8 mouse cellular contexts compared by ENCODE assay signal in genomic region chr13:60012046-60012813, GRCm38 (mm10).
DNase-seq lines count a peak whose midpoint lies in the region; ATAC-seq and TF ChIP-seq lines count a peak whose summit lies in the region.

No protein-coding gene starts in this region.

- H3K27ac ChIP-seq in midbrain, postnatal 0 days (ENCODE audit: low read depth, low read length), result no peak overlapping the region

- no peak for ATAC-seq in midbrain, postnatal 0 days (ENCODE audit: low FRiP score)

- no peaks in the 10 kb centered on the region for H3K27me3 ChIP-seq in midbrain, postnatal 0 days (ENCODE audit: insufficient read depth, low read length)

- H3K4me3 ChIP-seq in midbrain, postnatal 0 days (ENCODE audit: low read depth, low read length), result no peak overlapping the region

- intact Hi-C loops in left cerebral cortex, postnatal 4 days (cut with DNase I), result no loop called here
- intact Hi-C loops in heart, postnatal 14 days (cut with DNase I), result loop anchor here (5.0 kb wide), 1 partner anchor 165 kb away; the partner anchor contains the start of gene Gas1

- peak; percentile 14 to 47 for DNase-seq in cerebellum, postnatal 14 days
- DNase-seq in cerebellum, postnatal 36 days, result no peak
- DNase-seq in left cerebral cortex, postnatal 4 days, result peak; percentile 54
- no peak for DNase-seq in left cerebral cortex, adult 11 months (ENCODE audit: low spot score)
- DNase-seq in heart, postnatal 14 days, result peak; percentile 62 to 66
- DNase-seq in midbrain, postnatal 0 days (ENCODE audit: low spot score), result peak; percentile 58
- no peak for DNase-seq in frontal cortex, postnatal 14 days (ENCODE audit: low spot score in 2 of 2)
- DNase-seq in adrenal gland, adult 8-10 months, result no peak

- no peaks in the 10 kb centered on the region for H3K36me3 ChIP-seq in midbrain, postnatal 0 days (ENCODE audit: insufficient read depth, low read length)

- no peak for TF ChIP-seq CTCF in midbrain, postnatal 0 days (IDR thresholded peaks at IDR 0.05)

- H3K4me2 ChIP-seq in midbrain, postnatal 0 days (ENCODE audit: low read depth, low read length, poor library complexity, severe bottlenecking), result no peak overlapping the region

- no peak overlapping the region for H3K9ac ChIP-seq in midbrain, postnatal 0 days (replicated peaks; ENCODE audit: low read length, poor library complexity, severe bottlenecking)

- 75% methylated on average over 16 of the region's 16 CpGs for WGBS in midbrain, postnatal 0 days

- no peaks in the 10 kb centered on the region for H3K4me1 ChIP-seq in midbrain, postnatal 0 days (ENCODE audit: insufficient read depth, low read length)

- H3K9me3 ChIP-seq in midbrain, postnatal 0 days (ENCODE audit: low read length), result no peaks in the 10 kb centered on the region

Comparison
In these comparisons a context has a peak if more than half of its experiments do, and no peak if none do; other contexts are left out.
1. DNase-seq: peak in cerebellum, postnatal 14 days (2 of 2), left cerebral cortex, postnatal 4 days (single experiment), heart, postnatal 14 days (2 of 2) and midbrain, postnatal 0 days (single experiment); none in cerebellum, postnatal 36 days (0 of 2), left cerebral cortex, adult 11 months (single experiment), frontal cortex, postnatal 14 days (0 of 2) and adrenal gland, adult 8-10 months (single experiment).